Mouse (Mus musculus) thymus, adult 18-20 months (tissue): Measurements from ENCODE around the gene Slc51b.

Experiments
- DNase-seq, 2 experiments: peaks; one replicate each; pipeline ENCODE4 v3.0.0; 2022; ENCODE audit warnings: mixed read lengths in 2 of 2

The Slc51b gene

GRCm38 (mm10) chr9:65422760-65423501 lies at the start of gene Slc51b:
TSS of gene Slc51b (minus strand) at chr9:65422955.
- DNase-seq: no peak

- no peak for DNase-seq
Measured at GRCm38 (mm10) chr9:65467686-65468085, 44.9 kb upstream of the Slc51b start.

- DNase-seq: no peak
Measured at GRCm38 (mm10) chr9:65465241-65465640, 42.5 kb upstream of the Slc51b start.

- DNase-seq: no peak
Measured at GRCm38 (mm10) chr9:65464161-65464560, 41.4 kb upstream of the Slc51b start.

GRCm38 (mm10) chr9:65462544-65462943 lies 39.8 kb upstream of the Slc51b start:
- no peak for DNase-seq

GRCm38 (mm10) chr9:65460732-65461442 lies 38.1 kb upstream of the Slc51b start, which contains the start of gene Spg21:
TSS of gene Spg21 (plus strand) at chr9:65460947.
- DNase-seq: peak; percentile 90 to 91

- DNase-seq: no peak
Measured at GRCm38 (mm10) chr9:65460198-65460597, 37.4 kb upstream of the Slc51b start.

GRCm38 (mm10) chr9:65458975-65459374 lies 36.2 kb upstream of the Slc51b start:
- DNase-seq: no peak

- no peak for DNase-seq
Measured at GRCm38 (mm10) chr9:65447951-65448350, 25.2 kb upstream of the Slc51b start.

GRCm38 (mm10) chr9:65444692-65445091 lies 21.9 kb upstream of the Slc51b start:
- DNase-seq: no peak

GRCm38 (mm10) chr9:65435671-65436301 lies 13.0 kb upstream of the Slc51b start, which contains the start of gene Mtfmt:
TSS of gene Mtfmt (plus strand) at chr9:65435782.
- peak; percentile 91 to 93 for DNase-seq

- no peak for DNase-seq
Measured at GRCm38 (mm10) chr9:65435211-65435610, 12.5 kb upstream of the Slc51b start.

GRCm38 (mm10) chr9:65434140-65434539 lies 11.4 kb upstream of the Slc51b start:
- DNase-seq: peak; percentile 36 to 37

GRCm38 (mm10) chr9:65432236-65432635 lies 9.5 kb upstream of the Slc51b start:
- peak; percentile 49 to 65 for DNase-seq

- no peak for DNase-seq
Measured at GRCm38 (mm10) chr9:65430921-65431320, 8.2 kb upstream of the Slc51b start.

GRCm38 (mm10) chr9:65430401-65430800 lies 7.6 kb upstream of the Slc51b start:
- DNase-seq: no peak

- DNase-seq: no peak
Measured at GRCm38 (mm10) chr9:65428003-65428402, 5.2 kb upstream of the Slc51b start.

- DNase-seq: no peak
Measured at GRCm38 (mm10) chr9:65427511-65427910, 4.8 kb upstream of the Slc51b start.

- DNase-seq: no peak
Measured at GRCm38 (mm10) chr9:65424393-65424792, 1.6 kb upstream of the Slc51b start.

GRCm38 (mm10) chr9:65419633-65420032 lies 3.1 kb downstream of the Slc51b start:
- DNase-seq: no peak

- no peak for DNase-seq
Measured at GRCm38 (mm10) chr9:65417738-65418137, 5.0 kb downstream of the Slc51b start.

- no peak for DNase-seq
Measured at GRCm38 (mm10) chr9:65411326-65411725, 11.4 kb downstream of the Slc51b start.

- DNase-seq: no peak
Measured at GRCm38 (mm10) chr9:65410378-65410777, 12.4 kb downstream of the Slc51b start.

- no peak for DNase-seq
Measured at GRCm38 (mm10) chr9:65408871-65409295, 13.9 kb downstream of the Slc51b start.
